Mouse (Mus musculus): ENCODE results near the gene Il1rl2.

Il1rl2 gene

DNA sequence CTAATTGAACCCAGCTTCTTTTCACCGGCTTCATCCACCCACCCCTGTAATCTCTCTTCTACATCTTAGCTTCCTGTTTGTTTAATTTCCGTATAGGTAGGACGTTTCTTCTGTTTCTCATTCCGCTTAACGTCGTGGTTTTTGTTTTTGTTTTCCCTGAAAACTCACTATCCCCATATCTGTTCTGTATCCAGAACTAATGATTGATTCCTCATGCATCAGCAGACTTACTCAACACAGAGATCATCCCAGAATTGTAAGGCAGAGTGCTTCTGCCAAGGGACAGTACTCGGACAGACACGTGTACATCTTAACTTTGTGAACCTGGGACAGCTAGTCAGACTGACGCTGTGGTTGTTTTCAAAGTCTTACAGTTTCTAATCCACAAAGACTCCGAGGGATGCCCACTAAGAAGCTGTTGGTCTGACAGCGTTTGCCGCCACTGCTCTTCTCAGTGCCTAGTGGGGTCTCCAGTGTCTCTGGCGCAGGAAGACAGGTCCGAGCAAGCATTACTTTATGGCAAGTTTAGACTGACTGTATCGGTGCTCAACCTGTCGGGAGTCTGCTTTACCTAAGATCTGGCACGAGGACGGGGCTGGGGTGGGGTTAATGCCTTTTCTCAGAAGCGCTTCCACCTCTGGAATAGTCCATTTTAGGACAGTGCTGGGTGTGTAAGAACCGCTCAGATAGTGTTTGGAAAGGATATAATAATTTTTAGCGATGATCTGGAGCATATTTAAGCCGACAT is 719 bp downstream of the Il1rl2 start:
- no peak for DNase-seq

DNA sequence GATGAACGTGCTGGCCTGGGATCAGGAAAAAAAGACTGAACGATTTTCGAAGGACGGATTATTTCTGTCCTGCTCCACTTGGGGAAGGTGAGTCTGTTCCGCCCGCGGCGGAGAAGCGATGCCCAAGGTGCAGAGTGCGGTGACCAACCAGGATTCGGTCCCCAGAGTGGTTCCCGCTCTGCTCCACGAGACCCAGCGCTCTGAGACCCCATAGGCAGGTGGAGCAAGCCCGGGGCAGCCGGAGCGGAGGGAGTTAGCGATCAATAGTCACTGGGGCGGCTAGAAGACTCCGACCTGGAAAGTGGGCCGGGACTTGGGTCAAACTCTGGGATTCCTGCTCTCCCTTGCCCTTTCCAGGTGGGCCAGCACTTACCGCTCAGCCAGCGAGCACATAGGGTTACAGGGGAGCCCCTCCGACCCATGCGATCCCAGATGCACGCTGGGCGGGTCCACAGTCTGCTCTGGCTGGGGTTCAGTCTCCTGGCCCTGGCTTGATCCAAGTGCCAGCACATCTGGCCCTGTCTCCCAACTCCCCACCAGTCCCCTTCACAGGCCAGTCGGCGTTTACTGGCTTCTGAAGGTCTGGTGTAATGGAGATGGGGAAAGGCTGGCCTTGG is 1.4 kb downstream of the Il1rl2 start:
- no peak for DNase-seq

DNA sequence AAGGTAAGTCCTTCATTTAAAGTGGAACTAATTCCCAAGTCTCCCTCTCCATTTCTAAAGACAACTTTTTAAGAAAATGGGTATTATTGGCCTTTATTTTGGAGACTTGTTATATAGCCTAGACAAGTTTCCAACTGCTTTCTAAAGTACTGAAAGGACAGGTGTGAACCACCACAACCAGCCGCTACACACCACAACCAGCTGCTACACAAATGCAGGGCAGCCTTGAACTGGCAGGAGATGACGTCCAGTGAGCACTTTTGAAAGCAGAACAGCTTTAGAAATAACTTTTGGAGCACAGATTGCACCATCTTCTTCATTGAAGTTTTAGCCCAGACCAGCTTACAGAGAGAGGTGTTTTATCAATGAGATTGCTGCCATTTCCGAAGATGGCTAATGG is 3.2 kb downstream of the Il1rl2 start:
- DNase-seq: no peak

DNA sequence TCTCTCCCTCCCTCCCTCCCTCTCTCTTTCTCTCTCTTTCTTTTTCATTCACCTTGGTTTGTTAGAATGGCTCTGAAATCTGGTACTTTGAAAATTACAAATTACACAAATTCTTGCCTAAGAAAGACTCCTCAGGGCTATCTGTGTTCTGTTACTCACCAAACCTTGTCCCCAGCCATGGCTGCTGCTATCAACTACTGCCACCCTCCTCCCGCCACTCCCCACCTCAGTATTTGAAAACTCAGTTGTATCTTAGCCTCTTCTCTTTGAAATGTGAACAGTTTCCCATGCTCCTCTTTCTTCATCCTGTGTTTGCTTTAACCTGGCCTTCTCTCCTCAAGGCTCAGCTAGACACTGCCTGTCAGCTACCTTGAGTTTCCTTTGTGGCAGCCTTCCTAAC is 5.1 kb downstream of the Il1rl2 start:
- no peak for DNase-seq

DNA sequence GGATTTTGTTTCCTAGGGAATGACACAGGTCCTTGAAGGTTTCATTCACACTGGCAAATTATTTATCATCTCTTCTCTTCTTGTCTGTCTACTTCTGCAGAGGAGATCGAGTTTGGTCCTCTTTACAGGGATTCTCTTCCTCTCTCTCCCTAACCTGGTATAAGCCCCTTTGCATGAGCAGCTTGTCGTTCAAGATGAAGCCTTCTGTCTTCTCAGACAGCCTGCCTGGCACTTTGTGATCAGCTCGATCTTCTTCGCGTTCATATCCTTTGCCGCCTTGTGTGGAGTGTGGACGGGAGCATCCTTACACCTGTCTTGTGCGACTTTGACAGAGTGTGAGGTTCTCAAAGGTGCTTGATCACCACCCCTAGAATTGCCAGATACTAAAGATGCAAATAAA is 5.8 kb downstream of the Il1rl2 start:
- no peak for DNase-seq

DNA sequence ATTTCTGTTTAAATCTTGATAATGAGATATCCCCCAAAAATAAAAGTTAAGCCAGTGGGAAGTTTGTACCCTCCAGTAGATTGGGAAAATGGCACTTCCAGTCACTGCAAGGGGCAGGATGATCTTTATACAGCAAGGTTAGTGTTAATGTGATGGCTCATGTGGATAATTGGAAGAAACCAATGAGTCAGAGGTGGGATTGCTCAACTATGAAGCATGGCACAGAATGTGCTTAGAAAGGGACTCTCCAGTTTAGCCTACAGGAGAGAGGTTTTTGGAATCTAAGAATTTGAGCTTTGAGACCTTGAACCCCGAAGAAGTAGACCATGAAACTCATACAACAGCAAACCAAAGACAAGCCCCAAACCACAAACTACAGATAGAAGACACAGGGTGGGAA is 14.9 kb downstream of the Il1rl2 start:
- DNase-seq: no peak

DNA sequence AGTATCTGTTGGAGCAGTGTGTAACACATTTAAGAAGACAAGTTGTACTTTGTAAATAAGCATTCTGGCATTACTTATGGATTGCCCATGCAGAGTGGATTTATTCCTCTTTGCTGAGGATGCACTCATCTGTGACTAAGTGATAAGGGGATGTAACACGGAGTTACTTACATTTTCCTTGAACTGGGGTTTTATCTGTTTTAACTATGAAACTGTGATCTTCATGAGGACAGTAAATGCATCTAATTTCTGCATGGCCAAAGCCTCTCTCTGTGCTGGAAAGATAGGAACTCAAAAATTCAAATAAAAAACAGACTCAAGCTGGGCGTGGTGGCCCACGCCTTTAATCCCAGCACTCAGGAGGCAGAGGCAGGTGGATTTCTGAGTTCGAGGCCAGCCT is 15.7 kb downstream of the Il1rl2 start:
- DNase-seq: no peak

DNA sequence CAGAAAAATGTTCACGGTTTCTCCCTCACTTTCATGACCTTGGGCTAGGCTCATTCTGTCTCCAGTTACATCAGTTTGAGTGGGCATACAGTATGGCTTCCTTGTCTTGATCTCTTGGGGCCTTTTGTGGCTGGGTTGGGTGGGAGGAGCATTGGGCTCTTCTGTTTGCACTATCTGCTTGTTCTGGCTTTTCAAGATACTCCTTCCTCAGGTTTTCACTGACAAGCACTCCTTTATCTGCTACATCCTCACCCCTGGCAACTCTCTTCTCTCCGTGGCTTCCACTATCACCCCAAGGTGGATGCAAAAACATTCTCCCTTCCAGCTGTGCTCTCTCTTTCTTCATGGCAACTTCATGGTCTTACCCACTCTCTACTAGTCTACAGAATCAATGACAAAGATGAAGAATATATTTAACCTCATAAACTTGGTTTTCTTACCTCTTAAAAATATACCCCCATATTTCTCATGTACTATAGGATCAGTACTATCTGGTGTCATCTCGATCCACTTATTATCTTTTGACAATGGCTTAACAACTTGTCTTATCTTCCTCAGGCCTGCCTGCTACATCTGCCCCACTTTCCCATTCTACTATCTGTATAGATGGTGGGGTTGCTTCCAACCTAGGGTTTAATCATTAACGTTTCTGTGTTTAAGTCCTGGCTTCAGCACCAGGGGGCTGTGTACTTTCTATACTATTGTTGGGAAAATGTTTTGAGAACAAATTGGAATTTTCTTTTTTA is 27.9 kb downstream of the Il1rl2 start:
- no peak for DNase-seq

DNA sequence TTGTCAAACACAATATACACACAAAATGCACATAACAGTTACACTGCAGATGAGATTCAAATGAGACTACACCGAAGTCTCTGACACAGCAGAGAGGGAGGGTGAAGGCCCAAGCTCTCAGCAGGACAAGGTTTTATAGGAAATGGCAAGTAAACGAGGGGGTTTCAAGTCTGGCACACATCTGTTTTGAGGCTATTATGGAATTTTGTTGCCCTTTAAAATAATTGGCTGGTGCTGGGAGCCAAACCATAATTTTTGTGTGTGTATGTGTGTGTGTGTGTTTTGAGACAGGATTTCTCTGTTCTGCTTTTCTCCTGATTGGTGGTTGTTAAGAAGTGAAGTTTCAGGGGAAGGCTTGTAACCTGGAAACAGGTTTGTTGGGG is 28.5 kb downstream of the Il1rl2 start:
- DNase-seq: no peak

DNA sequence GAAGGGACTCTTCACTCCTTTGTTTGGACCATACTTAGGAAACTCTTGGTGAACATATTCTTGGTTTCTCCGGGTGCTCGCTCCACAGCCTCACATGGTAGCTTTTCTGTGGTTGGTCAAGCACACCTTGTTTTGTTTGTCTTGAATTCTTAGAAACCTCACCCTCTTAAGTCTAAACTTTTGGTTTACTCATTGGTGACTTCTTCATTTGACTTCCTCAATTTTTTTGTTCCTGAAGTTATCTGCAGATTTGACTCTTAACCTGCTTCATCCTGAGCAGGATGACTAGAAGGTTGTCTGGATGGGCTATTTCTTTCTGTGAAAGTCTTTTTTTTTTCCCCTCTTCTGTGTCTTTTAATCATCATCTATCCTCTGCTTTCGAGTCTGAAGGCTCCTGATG is 30.3 kb downstream of the Il1rl2 start:
- DNase-seq: no peak

DNA sequence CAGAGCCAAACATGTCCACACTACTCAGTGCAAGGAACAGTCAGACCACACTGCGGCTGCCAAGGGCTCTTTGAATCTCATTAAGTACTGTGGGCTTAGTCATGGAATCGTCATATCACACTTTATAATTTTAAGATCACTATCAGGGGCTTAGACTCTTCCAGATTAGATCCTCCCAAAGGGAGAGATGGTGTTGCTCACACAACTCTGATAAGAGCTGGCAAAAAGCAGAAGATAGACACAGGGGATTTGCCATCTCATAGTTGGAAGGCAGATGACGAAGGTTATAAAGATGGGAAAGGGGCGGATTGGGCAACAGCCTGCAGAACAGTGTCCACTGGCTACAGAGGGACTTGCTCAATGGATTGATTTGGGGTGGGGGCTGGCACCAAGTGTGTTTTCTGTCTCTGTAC is 31.0 kb downstream of the Il1rl2 start:
- DNase-seq: no peak

DNA sequence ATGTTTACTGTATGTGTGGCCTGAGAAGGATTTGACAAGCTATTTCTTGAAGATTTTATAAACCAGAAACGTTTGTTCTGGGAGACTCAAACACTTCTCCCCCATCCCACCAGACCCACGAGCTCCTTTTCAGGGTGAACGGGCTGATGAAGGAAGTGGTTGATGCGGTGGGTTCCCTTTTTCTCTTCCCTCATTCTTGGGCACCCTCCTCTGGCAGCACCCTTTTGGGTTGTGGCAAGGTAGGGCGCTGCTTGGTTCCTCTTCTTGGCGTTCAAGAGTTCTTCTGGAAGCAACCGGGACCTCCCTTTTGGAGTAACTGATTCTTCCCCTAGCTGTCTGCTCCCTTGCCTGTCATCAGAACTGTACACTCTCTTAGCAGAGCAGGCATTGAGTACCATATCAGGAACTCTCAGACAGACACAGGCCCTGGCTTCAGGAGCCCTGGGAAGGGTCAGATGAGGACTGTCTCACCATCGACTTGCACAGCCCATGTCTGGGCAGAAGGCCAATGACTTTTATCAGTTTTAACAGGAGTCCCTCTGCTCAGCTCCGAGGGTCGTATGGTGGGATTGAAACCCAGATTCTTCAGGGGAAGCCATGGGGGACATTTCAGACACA is 31.6 kb downstream of the Il1rl2 start:
- DNase-seq: peak; percentile 30 to 49

DNA sequence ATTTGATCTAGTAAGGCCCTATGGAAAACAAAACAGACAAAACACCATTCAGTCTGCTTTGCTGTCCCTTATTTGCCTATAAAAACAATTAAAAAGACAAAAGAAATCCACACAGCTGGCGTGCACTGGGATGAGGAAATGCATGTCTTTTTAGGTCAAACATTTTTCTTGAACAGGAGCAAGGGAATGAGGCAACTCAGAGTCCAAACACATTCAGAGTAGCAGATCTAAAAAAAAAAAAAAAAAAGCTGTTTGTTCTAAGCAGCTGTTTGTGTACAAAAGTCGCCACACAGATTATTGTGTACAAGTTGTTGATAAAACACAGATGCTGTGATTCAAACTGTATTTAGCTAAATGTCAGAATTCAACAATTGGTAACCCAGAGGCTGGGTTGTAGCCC is 33.5 kb downstream of the Il1rl2 start:
- DNase-seq: no peak

DNA sequence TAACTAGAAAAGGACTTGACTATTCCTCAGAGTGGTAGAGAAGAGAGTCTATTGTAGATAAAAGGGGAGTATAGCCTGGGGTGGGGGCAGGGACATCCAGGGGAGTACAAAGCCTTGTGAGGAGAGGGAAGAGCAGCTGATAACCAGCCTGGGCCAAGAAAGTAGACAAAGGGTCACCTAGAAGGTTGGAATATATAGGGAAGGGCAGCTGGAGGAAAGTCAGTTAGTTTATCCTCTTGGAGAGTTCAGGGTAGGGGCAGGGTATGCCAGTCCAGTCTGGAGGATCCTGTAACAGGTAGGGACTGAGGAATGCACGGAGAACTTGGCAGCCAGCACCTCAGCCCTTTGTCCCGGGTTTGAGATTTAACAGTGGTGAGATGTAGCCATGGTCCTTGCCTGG is 33.9 kb downstream of the Il1rl2 start:
- no peak for DNase-seq

DNA sequence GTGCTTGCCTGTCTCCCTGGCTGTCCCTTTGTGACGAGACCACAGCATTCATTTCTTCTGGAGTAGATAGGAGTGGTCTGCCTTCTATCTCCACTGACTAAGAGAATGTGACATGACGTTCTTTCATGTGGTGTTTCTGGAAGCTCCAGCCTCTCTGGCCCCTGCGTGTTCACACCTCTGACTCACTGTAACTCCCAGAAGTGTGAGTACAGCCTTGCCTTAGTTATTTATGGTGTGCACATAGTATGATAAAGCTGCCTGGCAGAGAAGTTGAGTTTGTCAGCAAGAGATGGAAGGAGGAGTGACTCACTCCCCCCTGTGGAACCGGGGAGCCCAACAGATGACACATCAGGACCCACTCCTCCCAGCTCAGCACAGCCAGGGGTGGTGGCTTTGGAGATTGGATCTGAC is 34.4 kb downstream of the Il1rl2 start:
- peak in 1 of 2 experiments; percentile 33 for DNase-seq

DNA sequence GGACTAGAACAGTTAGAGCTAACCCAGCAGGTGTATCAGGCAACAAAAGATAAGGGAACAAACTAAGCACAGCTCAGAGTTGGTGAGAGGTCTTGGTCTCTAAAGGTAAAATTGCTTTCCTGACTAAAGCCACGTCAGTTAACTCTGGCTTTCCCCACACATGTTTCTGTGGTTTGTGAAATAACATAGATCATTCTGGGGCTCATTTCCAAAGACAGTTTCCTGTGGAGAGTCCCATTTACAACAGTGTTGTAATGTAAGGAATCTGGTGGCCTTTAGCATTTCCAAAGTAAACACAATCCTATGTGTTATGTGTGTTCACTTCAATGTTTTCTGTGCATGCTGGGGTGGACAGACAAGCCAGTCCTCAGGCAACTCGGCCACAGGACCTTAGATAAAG is 35.3 kb downstream of the Il1rl2 start:
- DNase-seq: no peak

DNA sequence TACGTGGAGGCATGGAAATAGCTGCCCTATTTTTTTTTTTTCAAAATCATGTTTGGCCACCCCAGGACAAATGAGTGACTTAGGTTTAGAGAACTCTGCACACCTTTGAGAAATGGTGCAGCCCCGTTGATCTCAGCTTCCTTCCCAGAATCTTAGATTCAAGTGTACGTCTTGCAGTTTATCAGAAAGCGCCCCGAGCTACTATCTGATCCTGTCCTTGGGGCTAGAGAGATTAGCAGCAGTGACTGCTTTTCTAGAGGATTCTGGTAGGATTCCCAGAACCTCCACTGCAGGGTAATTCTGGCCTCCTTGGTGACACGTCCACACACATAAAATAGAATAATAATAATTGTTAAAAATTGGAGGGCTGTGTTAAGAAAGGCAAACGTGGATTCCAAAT is 36.6 kb downstream of the Il1rl2 start:
- no peak for DNase-seq

DNA sequence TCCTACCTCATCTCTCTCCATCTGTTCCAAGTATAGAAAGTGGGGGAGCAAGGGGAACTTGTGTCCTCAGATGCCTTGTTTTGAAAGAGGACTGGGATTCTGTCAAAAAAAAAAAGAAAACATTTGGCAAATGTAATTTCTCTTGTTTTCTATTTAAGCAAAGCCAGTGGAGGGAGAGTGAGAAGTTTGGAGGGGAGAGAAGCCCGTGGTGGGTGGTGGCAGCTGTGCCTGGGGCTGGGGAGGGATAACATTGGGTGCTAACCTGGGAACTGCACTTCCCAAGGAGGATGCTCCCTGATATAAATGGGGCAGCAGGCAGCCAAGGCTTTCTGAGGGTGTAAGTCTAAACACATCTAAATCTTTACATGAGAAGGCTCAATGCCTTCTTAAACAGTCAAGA is 37.2 kb downstream of the Il1rl2 start:
- no peak for DNase-seq

DNA sequence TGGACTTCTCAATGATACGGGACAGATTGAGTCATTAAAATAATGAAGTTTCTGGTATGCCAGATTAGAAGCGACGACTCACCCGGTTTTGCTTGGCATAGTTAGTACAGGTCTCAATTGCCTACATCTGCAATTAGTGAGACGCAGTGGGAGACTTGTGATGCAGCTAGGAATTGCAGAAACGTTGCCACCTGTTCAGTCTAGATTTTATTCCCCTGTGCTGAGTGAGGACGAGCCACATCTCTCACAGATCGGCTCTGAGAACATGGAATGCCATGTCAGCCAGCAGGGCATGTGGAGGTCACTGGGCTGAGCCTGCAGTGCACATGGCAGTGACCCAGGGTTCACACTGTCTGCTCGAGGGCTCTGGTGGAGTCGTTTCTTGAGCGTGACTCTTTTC is 38.4 kb downstream of the Il1rl2 start:
- DNase-seq: no peak

DNA sequence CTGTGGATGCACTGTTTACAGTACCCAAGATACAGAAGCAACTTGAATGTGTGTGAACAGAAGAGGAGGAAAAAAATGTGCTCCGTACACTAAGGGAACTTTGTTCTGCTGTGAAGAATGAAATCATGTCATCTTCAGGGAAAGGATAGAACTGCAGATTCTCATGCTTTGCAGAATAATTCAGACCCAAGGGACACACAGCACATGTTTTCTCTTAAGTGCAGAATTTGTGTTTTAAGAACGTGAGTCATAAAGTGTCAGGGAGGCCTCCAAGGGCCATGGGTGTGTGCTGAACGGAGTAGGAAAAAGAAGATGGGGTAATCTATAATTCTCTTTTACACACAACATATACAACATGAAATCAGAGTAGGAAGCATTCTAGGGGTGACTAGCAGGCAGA is 48.5 kb downstream of the Il1rl2 start:
- no peak for DNase-seq

DNA sequence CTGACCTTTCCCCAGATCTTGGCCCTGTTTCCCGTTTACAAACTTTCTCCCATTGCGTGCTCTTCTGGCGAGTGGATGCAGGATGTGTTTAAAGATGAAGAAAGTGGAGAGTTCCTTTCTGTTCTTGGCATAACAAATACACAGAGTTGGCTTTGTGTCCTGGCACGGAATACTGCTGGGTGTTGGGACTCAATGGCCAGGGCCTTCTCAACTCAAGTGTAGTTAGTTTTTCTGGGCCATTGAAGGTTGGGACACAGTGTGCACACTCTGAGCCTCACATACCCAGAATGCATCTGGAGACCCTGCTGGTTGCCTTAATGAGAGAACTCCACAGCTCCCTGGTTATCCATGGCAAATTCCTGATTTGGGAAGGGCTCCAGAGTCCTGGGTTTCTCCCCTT is 50.7 kb downstream of the Il1rl2 start:
- DNase-seq: peak; percentile 28 to 45

DNA sequence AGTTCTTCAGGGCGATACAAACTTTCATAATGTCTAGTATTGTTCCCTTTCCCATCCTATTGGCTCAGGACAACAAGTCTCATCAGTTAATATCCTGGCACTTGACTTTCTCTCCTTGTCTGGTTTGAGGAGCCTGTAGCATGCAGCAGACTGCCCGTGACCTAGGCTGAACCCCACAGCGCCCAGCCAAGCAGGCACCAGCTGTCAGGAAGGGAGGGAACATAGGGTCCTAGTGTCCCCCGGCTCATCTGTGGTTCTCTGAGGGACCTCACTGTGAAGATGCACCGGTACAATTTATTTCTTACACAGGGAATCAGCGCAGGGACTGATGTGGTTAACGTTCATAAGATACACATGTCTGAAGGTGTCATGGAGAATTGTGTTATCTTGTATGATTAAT is 52.3 kb downstream of the Il1rl2 start:
- peak in 1 of 2 experiments; percentile 37 for DNase-seq

DNA sequence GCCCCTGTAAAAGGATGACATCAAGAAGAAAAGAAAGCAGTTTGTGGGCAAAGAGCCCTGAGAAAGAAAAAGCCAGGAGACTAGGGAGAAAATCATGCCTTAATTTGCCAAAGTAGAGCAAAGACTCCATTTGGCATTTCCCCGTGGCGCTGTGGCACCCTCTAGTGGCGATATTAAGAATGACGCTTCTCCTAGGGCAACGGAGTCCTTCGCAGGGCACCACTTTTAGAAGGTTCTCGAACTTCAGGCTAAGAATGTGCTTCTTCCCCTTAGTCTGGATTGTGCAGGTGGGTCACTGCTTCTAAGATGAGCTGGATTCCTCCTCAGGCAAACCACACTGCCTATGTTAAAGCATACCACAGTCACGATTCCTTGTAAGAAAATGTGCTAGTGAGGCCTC is 54.4 kb downstream of the Il1rl2 start:
- peak; percentile 47 to 71 for DNase-seq

DNA sequence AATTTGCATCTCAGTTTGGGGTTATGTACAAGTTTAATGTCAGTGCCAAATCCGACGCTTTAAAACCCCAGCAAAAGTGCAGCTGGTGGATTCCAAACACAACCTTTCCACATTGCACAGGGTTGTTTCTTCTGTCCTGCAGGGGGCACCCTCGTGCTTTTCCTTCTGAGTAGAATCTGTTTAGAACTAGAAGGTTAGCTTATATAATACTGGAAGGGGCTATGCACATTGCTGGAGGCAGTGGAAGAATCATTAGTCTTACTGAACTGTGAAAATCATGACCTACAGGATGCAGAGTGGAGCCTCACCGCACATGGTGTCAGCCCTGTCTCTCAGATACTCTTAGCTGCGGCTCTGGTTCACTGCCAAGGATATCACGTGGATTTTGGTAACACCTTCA is 55.7 kb downstream of the Il1rl2 start:
- peak; percentile 52 to 75 for DNase-seq
